Mouse (Mus musculus) embryonic stem cell, embryonic (primary cell): ENCODE measurements around the gene Cyp2c23.

ENCODE experiments used
- CTCF ChIA-PET, 4 experiments: fragments of 300-600 bp in 2 of 4; fragments of 350-600 bp in 2 of 4; sonication (Branson Sonifier 250); formaldehyde crosslinking; loops; one replicate each; lab custom pipeline; 2022; ENCODE audit warnings: inconsistent platforms in 2 of 4; lab: Charles Lee
- POLR2A ChIA-PET, 4 experiments: fragments of 300-600 bp in 2 of 4; fragments of 350-600 bp in 2 of 4; sonication (Branson Sonifier 250); formaldehyde crosslinking; loops; one replicate each; lab custom pipeline; 2022; ENCODE audit warnings: antibody characterized with exemption in 4 of 4, inconsistent platforms in 1 of 4; lab: Charles Lee

The Cyp2c23 gene

DNA sequence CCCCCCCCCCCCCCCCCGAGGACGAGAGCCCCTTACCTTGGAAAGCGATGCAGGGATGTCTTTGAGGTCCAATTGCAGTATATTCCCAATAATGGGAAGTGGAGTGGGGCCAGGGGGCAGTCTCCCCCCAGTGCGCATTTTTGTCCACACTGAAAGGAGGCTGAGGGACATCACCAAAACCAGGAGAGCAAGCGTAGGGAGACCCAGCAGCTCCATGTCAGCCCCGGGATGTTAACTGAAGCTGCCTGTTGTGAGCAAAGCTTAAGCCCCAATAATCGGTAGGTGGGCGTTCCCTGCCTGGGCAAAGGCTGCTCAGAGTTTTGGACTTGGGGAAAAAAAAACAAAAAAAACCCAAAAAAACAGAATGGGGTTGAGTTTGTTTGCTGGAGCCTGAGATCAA lies at the start of gene Cyp2c23:
TSS of gene Cyp2c23 (minus strand) at position 237 of the 400 bp plus-strand sequence.
- CTCF ChIA-PET: no interaction called here
- POLR2A ChIA-PET: interaction anchor here in 2 of 4 experiments (0.6 to 1.0 kb wide), 2 partner anchors 23 to 1350 kb away, joined by 3 to 7 read pairs; no protein-coding TSS in a partner anchor

DNA sequence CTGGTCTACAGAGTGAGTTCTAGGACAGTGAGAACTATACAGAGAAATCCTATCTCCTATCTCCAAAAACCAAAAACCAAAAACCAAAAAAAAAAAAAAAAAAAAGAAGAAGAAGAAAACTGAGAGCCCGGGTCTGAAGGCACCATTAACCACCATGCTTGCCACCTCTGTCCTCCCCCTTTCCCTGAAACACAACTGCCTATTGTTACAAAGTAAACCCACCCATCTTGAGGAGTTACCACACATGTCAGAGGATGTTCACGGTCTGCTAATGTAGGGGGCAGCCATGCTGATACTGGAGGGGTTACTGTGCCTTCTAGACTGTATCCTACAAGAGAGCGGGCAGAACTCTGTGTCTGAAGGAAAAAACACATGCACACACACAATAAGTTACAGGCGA lies 48.0 kb upstream of the Cyp2c23 start:
- ChIA-PET CTCF (no interaction called here), POLR2A (interaction anchor here in 1 of 4 experiments (1.0 kb wide), 1 partner anchor 28 kb away, joined by 3 read pairs; no protein-coding TSS in a partner anchor)

GRCm38 (mm10) chr19:44076457-44076856 lies 47.4 kb upstream of the Cyp2c23 start:
- ChIA-PET POLR2A (interaction anchor here in 2 of 4 experiments (0.9 to 2.2 kb wide), 5 partner anchors 10 to 59 kb away, joined by 3 to 5 read pairs (median 4); partner anchors contain the start of genes Chuk (in 1 of the 2) and Cwf19l1 (in 1 of the 2)), CTCF (no interaction called here)

- POLR2A ChIA-PET: interaction anchor here in 3 of 4 experiments (0.7 to 2.2 kb wide), 11 partner anchors 10 to 400 kb away, joined by 3 to 6 read pairs (median 4); partner anchors contain the start of genes Chuk (in 2 of the 3) and Slc25a28 (in 1 of the 3)
- CTCF ChIA-PET: no interaction called here
Observed at GRCm38 (mm10) chr19:44074986-44075385, 46.0 kb upstream of the Cyp2c23 start.

GRCm38 (mm10) chr19:44071166-44071565 lies 42.2 kb upstream of the Cyp2c23 start:
- ChIA-PET POLR2A (interaction anchor here in 2 of 4 experiments (0.6 to 1.4 kb wide), 3 partner anchors 17 to 121 kb away, joined by 3 read pairs; partner anchors contain the start of gene Pkd2l1 (in 1 of the 2)), CTCF (interaction anchor here in 2 of 4 experiments (0.7 to 1.3 kb wide), 2 partner anchors 164 to 397 kb away, joined by 3 read pairs; partner anchors contain the start of gene Slc25a28 (in 1 of the 2))

GRCm38 (mm10) chr19:44069914-44070232 lies 40.9 kb upstream of the Cyp2c23 start:
- ChIA-PET CTCF (no interaction called here), POLR2A (interaction anchor here in 3 of 4 experiments (0.5 to 1.2 kb wide), 4 partner anchors 11 to 861 kb away, joined by 3 to 5 read pairs (median 4); partner anchors contain the start of gene Slf2 (in 1 of the 3))

- ChIA-PET CTCF (interaction anchor here in 1 of 4 experiments (0.5 kb wide), 1 partner anchor 125 kb away, joined by 3 read pairs; no protein-coding TSS in a partner anchor), POLR2A (interaction anchor here in 3 of 4 experiments (0.5 to 1.5 kb wide), 7 partner anchors 10 to 861 kb away, joined by 3 to 5 read pairs (median 3); partner anchors contain the start of gene Slf2 (in 1 of the 3))
Observed at GRCm38 (mm10) chr19:44069121-44069913, 40.3 kb upstream of the Cyp2c23 start, which contains the start of gene Erlin1. Gene Erlin1 (minus strand): TSS chr19:44069785.

- CTCF ChIA-PET: interaction anchor here in 1 of 4 experiments (0.6 kb wide), 1 partner anchor 435 kb away, joined by 3 read pairs; no protein-coding TSS in a partner anchor
- POLR2A ChIA-PET: interaction anchor here in 2 of 4 experiments (1.1 to 1.5 kb wide), 3 partner anchors 13 to 35 kb away, joined by 3 read pairs; no protein-coding TSS in a partner anchor
Observed at GRCm38 (mm10) chr19:44068232-44068631, 39.2 kb upstream of the Cyp2c23 start.

GRCm38 (mm10) chr19:44067323-44068049 lies 38.5 kb upstream of the Cyp2c23 start:
- POLR2A ChIA-PET: interaction anchor here in 1 of 4 experiments (0.6 kb wide), 1 partner anchor 911 kb away, joined by 4 read pairs; no protein-coding TSS in a partner anchor

GRCm38 (mm10) chr19:44064734-44065133 lies 35.7 kb upstream of the Cyp2c23 start:
- CTCF ChIA-PET: interaction anchor here in 1 of 4 experiments (0.6 kb wide), 1 partner anchor 97 kb away, joined by 3 read pairs; no protein-coding TSS in a partner anchor
- POLR2A ChIA-PET: interaction anchor here in 1 of 4 experiments (0.7 to 1.2 kb wide), 4 partner anchors 11 to 329 kb away, joined by 3 to 5 read pairs (median 3); no protein-coding TSS in a partner anchor

More at GRCm38 (mm10) chr19:44067323-44068049, 38.5 kb upstream of the Cyp2c23 start:
- CTCF ChIA-PET: no interaction called here

GRCm38 (mm10) chr19:44063773-44064172 lies 34.8 kb upstream of the Cyp2c23 start:
- POLR2A ChIA-PET: interaction anchor here in 2 of 4 experiments (0.6 to 1.4 kb wide), 5 partner anchors 11 to 328 kb away, joined by 3 to 4 read pairs (median 3); no protein-coding TSS in a partner anchor
- CTCF ChIA-PET: interaction anchor here in 2 of 4 experiments (0.6 to 0.7 kb wide), 3 partner anchors 10 to 295 kb away, joined by 3 to 7 read pairs (median 5); no protein-coding TSS in a partner anchor

- ChIA-PET POLR2A (interaction anchor here in 1 of 4 experiments (0.6 kb wide), 1 partner anchor 28 kb away, joined by 3 read pairs; no protein-coding TSS in a partner anchor), CTCF (no interaction called here)
Observed at GRCm38 (mm10) chr19:44060226-44060625, 31.2 kb upstream of the Cyp2c23 start.

DNA sequence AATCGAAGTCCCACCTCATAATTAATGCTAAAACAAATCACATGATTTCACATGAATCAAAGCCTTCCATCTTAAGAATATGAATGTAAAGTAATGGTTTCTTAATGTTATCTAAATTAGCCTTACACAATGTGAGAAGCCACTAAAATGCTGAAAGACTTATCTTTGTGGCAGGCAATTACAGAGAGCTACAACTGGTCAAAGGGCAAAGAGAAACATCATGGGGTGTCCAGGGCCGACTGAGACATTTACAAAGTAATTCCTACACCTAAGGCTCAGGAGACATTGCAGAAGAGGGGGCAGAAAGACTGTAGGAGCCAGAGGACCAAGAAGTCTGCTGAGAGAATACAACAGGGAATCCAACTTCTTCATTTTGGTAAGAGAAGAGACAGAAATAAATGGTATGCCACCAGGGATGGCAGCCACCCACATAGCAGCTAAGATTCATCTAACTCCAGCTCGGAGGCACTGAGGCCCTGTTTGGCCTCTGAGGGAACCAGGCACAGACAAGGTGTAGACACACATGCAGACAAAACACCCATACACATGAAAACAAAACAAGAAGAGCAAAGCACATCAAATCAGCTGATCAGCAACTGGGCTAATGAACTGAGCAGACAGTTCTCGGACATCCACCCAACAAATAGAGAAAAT lies 26.3 kb upstream of the Cyp2c23 start:
- ChIA-PET CTCF (interaction anchor here in 1 of 4 experiments (0.6 kb wide), 1 partner anchor 1019 kb away, joined by 3 read pairs; no protein-coding TSS in a partner anchor), POLR2A (interaction anchor here in 1 of 4 experiments (0.6 kb wide), 1 partner anchor 338 kb away, joined by 3 read pairs; no protein-coding TSS in a partner anchor)

DNA sequence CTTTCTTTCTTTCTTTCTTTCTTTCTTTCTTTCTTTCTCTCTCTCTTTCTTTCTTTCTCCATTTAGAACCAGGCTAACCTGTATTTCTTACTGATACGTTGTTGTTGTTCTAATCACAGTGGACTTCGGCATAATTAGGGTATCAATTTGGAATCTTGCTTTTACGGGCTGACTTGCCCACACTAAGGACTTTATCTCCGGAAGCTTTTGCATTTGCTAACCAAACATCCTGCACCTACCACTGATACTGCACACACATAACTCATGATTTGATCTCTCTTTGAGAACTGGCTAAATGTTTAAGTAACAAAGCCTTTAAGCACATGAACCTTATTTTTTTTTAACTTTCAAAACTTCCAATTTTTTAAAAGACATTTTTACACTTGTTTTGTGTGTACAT lies 21.4 kb upstream of the Cyp2c23 start:
- POLR2A ChIA-PET: interaction anchor here in 3 of 4 experiments (0.7 to 1.0 kb wide), 3 partner anchors 8 to 1745 kb away, joined by 3 to 6 read pairs (median 3); no protein-coding TSS in a partner anchor
- CTCF ChIA-PET: no interaction called here

DNA sequence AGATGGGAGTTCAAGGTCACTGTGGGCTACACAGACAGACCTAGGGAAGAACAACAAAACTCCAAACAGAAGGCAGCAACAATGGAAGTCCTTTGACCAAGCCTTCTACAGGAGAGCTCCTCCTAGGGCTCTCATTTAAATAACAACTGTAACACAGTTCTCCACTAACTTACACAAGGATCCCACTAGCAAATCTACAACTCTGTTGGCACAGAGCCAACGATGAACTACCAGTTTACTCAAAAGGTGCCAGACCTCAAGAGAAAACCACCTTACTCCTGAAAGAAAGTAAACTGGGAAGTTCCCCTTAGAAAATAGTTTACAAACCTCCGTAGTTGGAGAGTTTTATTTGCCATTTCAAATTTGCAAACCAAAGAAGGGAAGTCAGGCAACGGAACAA lies 20.3 kb upstream of the Cyp2c23 start:
- ChIA-PET CTCF (interaction anchor here (0.5 to 0.7 kb wide), 5 partner anchors 14 to 1605 kb away, joined by 3 to 4 read pairs (median 4); no protein-coding TSS in a partner anchor), POLR2A (interaction anchor here in 3 of 4 experiments (0.5 to 2.0 kb wide), 22 partner anchors 9 to 375 kb away, joined by 3 to 7 read pairs (median 3); partner anchors contain the start of genes Chuk (in 2 of the 3), Erlin1 (in 1 of the 3) and Slc25a28 (in 1 of the 3))

DNA sequence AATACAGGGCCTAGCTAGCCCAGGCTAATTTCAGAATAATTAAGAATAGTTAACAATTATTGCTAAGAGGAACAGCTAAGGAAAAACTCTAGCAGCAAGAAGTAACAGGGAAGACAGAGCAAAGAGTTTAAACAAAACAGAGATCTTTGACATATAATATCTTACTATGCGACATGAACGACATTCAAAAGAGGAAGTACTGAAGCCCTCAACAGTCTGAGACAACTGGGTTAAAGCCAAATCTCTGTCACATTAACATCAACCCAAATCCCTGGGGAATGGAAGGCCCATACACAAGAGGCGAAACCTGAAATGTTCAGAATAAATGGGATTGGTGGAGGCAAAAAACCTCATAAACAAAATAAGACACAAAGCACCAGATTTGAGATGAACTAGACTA lies 16.8 kb upstream of the Cyp2c23 start:
- POLR2A ChIA-PET: no interaction called here
- CTCF ChIA-PET: no interaction called here

DNA sequence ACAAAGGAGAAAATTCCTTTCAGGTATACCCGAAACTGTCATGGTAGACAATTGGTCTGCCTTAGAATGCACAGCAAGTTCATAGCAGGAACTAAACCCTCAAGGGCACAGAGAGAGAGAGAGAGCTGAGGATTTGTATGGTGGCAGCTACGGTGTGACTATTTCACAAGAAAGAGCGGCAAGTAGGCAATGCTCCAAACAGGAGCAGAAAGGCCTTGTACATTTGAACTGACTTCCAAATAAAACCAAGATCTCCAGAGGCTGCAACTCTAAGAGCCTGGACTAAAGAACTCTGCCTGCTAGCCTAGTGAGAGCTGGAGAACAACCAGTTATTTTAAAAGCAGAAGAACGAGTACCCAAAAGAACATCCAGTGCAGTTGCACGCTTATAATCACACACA lies 13.1 kb upstream of the Cyp2c23 start:
- POLR2A ChIA-PET: interaction anchor here in 1 of 4 experiments (1.6 kb wide), 1 partner anchor 9 kb away, joined by 3 read pairs; no protein-coding TSS in a partner anchor
- CTCF ChIA-PET: no interaction called here
